Mouse (Mus musculus) cerebellum, adult 11 months (tissue): ENCODE results near the gene Cat.
A peak's percentile ranks its signal among the peaks of the same experiment; 100 is the strongest.

Experiments
- DNase-seq: peaks from one replicate; pipeline ENCODE4 v3.0.0; 2022

The Cat gene

GRCm38 (mm10) chr2:103484617-103485401, at the start of gene Cat:
Gene Cat (minus strand): TSS chr2:103485160.
- peak; percentile 90 for DNase-seq

DNA sequence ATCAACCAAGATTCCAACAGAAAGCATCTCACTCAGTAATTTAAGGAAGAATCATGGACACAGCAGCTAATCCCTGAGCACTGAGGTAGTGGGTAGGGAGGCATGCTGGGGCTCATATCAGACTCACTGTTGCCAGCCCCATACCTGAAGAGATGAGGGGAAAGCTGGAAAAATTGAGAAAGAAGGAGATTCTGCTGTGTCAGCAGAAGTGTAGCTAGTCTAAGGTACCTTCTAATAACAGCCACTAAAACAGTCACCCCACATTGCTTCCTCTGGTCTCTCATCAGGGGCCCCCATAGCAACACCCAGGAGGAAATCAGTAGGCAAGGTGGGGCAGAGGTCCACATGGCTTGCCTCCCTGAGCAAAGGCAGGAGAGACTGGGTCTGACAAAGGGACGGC, 40.6 kb upstream of the Cat start:
- no peak for DNase-seq

- no peak for DNase-seq
These were observed 31.5 kb upstream of the Cat start for GRCm38 (mm10) chr2:103516472-103516871.

GRCm38 (mm10) chr2:103515513-103516180, 30.7 kb upstream of the Cat start:
- DNase-seq = peak; percentile 37

GRCm38 (mm10) chr2:103512066-103512795, 27.3 kb upstream of the Cat start:
- DNase-seq = no peak

- DNase-seq = no peak
These were observed 26.7 kb upstream of the Cat start for GRCm38 (mm10) chr2:103511631-103512030.

- no peak for DNase-seq
These were observed 26.1 kb upstream of the Cat start for GRCm38 (mm10) chr2:103511042-103511441.

DNA sequence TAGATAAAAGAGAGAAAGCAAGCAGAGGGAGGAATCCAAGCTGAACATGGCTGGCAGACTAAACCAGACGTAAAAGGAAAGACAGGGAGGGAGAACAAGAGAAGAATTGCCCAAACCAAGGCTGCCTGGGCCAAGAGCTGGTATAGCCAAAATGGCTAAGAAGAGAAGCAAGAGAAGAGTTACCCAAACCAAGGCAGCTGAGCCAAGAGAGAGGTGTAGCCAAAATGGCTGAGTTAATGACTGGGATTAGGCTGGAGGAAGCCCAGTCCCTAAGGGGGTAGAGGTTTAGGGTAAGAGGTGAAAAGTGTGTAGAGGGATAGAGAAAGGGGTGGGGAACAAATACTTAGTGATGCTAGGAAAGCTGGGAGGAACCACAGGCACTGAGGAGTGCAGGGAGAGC, 22.7 kb upstream of the Cat start:
- no peak for DNase-seq

- no peak for DNase-seq
These were observed 21.0 kb upstream of the Cat start for GRCm38 (mm10) chr2:103505956-103506355.

DNA sequence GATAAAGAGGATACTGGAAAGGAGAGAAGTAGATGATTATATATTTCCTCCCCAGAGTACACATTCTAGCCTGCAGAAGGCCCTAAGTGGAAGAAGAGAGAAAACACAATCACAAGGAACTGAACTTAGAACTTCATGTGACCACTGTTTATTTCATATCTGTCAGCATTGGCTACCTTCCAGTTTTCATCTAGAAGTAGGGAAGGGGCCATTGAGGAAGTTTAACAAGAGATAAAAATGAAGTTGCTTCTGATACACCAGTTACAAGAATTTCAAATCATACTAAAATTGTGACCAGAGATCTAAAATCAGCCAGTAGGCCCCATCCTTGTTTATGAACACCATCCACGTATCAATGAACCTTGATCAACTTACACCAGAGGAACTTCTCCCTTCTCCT, 19.5 kb upstream of the Cat start:
- no peak for DNase-seq

- no peak for DNase-seq
These were observed 15.8 kb upstream of the Cat start for GRCm38 (mm10) chr2:103500769-103501168.

- no peak for DNase-seq
These were observed 10.9 kb upstream of the Cat start for GRCm38 (mm10) chr2:103495633-103496418.

DNA sequence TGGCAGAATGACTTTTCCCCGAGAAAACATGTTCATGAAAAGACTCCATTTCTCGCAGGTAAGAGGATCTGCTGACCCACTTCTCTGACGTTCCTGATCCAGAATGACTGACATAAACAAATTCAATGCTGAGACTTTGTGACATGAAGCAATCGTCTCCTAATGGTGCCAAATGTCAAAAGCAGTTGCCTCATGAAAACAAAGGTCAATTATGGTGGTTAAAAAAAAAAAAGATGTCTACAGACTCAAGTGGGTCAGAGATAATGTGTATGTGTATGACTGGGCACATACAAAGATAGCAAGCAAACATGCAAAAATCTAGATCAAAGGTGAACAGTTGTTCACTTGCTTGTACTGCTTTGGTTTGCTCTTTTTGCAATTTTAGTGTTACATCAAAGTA, 8.9 kb upstream of the Cat start:
- no peak for DNase-seq

DNA sequence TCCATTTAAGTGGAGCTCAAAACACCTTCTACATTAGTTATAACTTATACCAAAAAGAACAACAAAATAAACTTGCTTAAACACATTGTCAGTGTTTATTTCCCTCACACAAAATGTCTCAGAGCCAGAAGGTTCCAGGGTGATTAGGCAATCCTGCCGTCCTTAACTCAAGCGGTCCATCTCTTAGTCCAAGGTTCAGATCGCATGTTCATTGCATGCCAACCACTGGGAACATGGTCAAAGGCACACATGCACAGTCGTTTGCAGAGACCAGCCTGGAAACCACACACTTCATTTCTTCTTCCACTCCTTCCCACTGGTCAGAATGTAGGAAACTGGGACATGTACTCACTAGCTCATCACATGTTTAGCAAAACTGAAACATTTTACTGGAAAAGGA, 7.6 kb upstream of the Cat start:
- DNase-seq = no peak

DNA sequence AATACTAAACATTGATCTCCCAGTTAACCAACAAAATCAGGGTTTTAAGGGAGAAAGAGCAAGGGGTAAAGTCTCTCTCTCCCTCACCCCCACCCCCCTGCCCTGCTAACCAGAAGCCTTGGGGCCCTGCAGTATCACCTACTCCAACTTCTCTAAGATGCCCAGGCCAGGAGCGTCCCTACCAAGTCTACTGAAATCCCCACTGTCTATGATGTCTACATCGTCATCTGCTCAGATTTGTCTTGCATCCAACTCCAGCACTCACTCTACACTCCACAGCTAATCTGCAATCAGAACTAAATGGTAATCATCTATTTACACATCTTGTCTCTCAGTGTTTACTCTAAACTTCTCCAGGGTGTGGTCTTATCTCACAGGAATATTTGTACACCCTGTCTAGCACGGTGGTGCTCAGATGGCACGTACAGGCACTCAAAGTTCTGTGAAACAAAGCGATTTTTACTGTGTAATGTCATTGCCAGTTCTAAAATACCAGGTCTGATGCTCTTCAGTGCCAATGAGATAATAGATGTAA, 907 bp downstream of the Cat start:
- no peak for DNase-seq

DNA sequence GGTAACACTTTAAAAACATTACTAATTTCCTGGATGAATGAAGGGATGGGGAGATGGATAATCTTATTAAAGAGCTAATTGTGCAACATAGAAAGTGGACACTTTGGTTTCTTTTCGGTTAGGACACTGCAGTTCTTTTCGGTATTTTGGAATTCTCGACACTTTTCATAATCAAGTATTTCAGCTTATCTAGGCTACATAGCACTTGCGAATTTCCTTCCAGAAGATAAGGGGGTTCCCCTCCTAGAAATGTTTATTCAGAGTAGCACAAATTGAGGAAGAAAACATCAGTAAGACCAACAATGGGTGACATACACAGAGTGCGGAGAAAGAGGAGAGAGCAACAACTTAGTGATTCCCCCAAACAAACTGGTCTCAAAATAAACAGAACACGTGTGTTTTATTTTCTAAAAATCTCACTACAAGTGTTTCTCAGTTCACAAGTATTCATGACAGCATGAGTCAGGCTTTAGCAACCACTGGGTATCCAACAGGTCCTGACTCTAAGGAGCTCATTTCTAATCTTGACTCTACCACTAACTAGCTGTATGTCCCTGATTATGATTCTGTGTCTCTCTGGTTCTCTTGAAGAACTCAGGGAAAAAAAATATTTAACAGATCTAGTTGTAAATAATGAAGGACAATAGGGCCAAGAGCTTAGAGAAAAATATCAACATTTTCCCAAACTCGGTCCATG, 1.5 kb downstream of the Cat start:
- DNase-seq = no peak

DNA sequence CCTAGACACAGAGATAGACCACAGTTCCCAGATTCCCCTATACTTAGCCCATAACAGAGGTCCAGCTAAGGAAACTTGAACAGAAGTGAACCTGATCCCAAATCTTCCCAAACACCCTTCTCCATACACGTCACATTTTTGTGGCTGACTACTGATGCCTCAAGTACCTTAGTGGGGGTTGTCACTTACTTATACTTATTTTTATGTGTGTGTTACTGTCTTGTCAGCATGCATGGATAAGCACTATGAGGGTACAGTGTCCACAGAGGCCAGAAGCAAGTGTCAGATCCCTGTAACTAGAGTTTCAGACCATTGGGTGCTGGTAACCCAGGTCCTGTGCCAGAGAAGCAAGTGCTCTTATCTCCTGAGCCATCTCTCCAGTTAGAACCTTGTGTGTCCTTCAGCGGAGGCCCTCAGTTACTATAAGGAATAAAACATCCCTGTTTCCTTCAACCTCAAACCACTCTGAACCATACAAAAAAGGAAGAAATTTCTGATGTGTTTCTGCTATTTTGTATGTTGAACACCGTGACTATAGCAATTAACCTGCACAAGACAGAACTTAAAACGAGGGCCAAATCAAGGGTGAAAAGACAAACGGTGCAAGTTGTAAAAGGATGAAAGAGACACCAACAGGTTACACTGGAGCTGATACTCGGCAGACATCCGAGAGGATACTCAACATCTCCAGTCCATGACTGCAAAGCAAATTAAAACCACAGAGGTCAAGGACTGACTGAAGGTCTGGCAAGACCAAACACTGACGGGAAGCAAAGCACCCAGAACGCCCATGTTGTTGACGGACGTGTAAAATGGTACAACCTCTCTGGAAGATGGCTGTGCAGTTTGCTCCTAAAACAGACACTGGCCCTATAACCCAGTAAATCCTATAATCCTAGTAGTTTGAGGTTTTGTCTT, 3.4 kb downstream of the Cat start:
- no peak for DNase-seq

GRCm38 (mm10) chr2:103480871-103481270, 4.1 kb downstream of the Cat start:
- no peak for DNase-seq

- no peak for DNase-seq
These were observed 4.7 kb downstream of the Cat start for GRCm38 (mm10) chr2:103480240-103480639.

DNA sequence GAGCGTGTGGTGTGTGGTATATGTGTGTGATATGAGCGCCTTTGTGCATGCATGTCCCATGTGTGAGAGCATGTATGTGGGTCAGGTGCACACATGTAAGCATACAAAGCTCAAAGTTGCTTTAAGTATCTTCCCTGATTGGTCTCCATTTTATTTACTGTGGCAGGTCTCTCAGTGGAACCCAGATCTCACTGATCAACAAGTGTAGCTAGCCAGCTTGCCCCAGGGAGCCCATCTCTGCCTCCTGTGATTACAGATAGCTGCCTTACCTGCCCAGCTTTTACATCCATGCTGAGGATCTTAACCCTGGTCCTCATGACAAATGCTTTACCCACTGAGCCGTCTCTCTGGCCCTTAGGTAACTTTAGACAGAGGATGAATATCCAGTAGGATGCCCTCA, 6.6 kb downstream of the Cat start:
- no peak for DNase-seq

DNA sequence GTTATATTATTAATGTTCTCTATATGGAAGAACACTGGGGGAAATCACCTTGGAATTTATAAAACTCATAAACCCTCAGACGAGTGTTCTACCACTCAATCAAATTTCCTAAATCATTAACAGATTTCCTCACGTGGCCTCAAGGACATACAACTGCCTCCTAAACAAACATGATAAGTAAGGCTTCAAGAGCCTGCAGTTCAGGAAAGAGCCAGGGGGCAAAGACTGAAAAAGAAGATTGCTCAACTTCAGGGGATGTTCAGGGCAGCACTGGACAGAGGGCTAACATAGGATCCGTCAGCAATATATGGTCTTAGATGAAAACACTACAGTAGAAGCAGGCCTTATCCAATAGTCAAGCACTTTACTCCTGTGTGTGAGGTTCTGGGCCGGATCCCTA, 7.5 kb downstream of the Cat start:
- no peak for DNase-seq
